Mouse (Mus musculus): ENCODE measurements around the gene Kdm4a.

DNA sequence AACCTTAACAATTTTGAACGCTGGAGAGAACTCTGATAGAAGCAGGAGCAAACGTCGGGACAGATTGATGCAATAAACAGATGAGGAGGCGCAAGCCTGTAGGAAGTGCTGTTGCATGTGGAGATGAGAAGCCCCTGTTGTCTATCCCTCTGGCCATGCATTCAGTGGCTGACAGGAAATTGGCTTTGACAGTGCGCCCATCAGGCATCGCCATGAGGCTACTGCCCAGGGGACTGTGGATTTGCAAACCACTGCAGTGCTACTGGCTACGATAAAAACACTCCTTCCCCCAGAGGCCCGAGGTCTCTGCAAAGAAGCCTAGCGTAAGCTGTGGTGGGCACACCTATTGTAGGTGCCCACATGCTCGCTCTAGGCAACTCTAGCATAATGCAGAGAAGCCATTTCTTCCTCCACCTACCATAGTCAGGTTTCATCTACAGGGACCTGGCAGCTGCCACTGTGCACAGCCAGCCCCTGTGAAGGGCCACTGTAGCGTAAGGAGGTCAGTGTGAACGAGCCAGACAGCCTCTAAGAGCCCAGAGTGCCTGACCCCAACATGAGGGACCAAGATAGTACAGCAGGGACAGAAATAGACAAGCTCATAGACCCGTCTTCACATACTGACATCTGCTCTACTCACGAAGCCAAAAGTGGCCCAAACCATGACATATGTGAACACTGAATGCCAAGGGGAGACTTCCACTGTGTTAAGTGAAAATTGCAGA, 29.7 kb downstream of the Kdm4a start:
- TF ChIP-seq CTCF (IDR thresholded peaks at IDR 0.05; ENCODE audit: insufficient read depth, low read depth, low read length) (no peak), POLR2A (IDR thresholded peaks at IDR 0.05; ENCODE audit: insufficient read depth, low read depth, low read length) (no peak)
